Mouse (Mus musculus): ENCODE measurements around the gene Gm11444. TPM values are rescaled to one million over a fixed set of nuclear protein-coding genes. Genes with fewer than 3 reads are reported as not detected.

Gene Gm11444
- not detected for total RNA-seq (2021)
- long read RNA-seq, experiment 1, result 0 reads
- long read RNA-seq, experiment 2, result 0 reads

DNA sequence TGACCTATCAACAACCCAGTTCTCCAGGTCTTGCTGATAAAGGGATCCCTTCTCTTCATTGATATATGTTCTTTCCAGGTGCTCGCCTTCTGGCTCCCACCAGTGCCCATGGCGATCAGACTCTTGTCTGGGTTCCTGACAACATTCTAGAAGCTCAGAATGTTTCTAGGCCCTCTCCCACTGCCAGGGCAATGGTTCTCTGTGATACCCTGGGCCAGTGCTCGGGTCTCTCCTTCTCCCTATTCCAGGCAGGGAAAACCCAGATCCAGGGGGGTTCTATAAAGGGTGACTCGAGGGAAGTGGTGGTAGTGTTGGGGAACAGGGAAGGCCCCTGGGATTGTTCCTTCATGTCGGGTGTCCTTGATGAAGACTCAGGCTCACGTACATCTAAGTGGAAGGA, at the start of gene Gm11444:
Gene Gm11444, minus strand, starts transcription at position 101 of the 400 bp plus-strand sequence.
- DNase-seq, result no peak
- intact Hi-C loops (cut with DNase I), result no loop called here

DNA sequence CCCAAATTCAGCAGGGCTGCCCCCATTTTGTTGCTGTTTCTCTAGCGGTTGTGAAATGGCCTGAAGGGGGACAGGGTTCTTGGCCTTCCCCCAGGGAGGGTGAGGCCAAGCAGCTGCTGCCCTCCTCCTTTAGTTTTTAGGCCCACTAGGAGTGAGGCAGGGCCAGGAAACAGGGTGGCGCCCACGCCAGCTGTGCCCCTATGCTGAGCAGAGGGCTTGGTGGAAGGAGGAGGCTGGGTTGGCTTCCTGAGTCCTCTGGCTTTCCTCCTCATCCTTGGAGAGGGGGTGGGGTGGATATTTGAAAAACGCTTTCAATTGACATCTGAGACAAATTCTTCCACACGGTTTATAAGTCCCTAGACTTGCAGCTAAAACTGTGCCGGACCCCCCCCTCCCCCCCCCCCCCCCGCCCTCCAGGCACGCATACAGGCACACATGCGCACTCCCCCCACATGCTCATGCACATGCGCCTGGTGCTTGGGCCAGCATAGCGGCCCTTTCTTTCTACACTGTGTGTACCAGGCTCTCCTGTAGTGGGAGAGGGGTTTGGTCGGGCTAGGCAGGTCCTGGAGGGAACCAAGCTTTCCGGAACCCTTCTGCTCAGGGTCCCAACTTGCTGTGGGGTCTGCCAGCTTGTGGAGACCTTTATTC, 46.3 kb upstream of the Gm11444 start:
- intact Hi-C loops (cut with DNase I), result no loop called here

DNA sequence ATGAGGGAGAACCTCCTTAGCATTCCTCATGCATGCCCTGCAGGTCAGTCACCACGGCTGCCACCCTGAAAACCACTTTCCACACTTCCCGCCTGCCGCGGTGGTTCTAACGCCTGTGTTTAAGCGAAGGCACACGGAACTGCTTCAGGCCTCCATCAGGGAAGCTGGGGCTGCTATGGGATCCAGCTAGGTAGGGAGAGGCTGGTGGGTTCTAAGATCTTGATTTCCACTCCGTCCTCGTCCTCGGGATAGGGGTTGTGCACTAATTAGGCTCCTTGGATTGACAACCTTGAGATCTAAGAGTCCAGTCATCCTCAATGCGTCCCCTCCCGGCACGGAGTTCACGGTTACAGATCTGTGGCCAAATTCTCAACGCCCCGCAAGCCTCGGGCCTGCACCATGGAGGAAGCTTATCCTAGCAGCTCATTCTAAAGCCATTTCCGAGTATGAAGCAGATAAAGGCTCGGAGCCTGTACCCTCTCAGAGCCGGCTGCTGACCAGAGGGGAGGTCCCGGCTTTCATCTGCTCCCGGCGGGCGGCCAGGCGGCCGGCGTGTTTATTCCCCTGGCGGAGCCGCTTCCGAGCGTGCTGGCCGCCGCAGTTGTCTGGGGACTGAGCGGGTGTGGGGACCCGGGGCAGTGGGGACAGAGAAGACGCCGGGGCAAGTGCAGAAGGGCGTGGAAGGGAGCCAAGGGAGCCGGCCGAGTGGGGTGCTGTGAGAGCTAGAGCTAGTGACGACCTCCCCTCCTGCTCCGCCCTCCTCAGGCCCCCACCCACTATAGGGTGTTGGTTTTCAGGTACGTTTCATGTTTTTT, 44.8 kb upstream of the Gm11444 start:
- no peak for DNase-seq
- intact Hi-C loops (cut with DNase I), result no loop called here

More for the DNA sequence above, 46.3 kb upstream of the Gm11444 start:
- DNase-seq, result no peak

DNA sequence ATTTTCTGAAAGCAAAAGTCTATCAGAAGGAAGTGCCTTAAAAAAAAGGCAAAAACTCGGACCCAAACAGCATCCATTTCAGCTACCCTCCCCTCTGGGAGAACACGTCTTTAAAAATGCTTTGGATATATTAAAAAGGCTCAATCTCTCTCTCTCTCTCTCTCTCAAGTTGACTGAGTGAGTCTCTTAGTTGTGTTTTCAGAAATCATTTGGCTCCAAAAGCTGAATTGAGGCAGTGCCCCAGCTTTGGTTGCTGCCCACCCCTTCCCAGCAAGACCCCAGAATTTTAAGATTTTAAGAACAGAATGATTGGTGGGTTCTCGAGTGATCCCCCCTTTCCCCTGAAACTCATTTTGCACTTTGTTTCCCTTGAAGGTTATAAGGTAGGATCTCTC, 44.0 kb upstream of the Gm11444 start:
- no peak for DNase-seq
- intact Hi-C loops (cut with DNase I), result no loop called here

DNA sequence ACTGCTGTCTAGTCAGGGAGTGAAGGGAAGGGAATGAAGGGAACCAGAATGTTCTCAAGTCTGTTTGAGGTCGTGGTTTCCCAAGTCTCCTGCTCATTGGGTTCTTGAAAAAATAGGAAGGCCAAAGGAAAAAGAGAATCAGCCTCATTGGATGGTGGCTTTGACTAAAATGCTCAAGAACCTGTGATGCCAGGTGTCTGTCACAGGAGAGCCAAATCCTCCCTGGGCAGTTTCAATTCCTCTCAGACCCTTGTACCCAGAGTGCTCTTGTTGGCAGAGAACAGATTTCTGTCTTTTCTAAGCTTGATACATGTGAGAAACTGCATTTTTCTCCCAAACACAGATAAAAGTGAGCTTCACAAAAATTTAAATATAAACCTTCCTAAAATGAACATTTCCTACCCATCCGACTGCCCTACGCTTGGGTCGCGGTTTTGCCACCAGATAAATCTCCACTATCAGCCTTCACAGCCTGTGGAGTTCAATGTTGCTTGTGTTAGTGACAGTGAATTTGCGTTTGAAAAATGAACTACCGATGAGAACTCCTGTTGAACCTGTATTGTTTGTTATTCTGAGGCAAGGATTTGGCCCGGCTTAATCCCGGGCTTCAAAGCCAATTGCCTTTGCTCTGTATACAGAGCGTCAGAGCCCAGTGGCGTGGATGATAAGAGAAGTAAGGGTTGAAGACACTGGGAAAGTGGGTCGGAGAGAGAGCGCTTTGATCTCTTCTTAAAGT, 43.4 kb upstream of the Gm11444 start:
- intact Hi-C loops (cut with DNase I), result no loop called here
- DNase-seq, result no peak

DNA sequence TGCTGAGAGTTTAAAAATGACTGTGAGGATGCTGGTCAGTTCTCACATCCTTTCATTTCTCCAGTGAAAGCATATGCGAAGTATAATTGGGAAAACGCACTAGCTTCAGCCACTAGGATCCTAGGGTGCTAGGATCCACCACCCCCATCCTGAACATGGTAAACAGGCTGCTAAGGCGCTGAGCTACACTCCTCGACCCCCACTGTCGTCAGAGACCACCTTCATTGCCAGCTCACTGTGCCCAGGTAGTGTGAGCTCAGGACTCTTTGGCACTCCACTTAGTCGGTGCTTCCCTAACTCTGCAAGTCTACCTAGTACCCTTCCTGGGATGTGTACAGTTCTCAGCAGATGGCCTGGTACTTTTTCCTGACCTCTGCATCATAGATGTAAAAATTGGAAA, 42.6 kb upstream of the Gm11444 start:
- no peak for DNase-seq

DNA sequence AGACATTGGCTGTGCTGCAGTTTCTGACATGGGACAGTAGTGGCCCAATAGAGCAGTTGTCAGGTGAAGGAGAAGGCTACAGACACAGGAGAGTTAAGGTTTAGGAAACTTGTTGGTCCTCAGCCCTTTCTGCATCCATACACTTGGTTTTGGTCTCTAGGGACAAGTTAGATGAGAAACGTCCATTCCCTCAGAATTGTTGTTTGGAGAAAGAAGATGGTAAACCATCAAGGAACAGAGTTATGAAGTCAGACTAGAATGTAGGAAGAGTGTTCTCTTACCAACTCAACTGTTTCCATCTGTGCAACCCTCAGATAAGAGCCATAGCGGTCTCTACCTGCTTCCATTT, 41.5 kb upstream of the Gm11444 start:
- intact Hi-C loops (cut with DNase I), result no loop called here
- DNase-seq, result no peak

More for the DNA sequence above, 42.6 kb upstream of the Gm11444 start:
- intact Hi-C loops (cut with DNase I), result no loop called here

DNA sequence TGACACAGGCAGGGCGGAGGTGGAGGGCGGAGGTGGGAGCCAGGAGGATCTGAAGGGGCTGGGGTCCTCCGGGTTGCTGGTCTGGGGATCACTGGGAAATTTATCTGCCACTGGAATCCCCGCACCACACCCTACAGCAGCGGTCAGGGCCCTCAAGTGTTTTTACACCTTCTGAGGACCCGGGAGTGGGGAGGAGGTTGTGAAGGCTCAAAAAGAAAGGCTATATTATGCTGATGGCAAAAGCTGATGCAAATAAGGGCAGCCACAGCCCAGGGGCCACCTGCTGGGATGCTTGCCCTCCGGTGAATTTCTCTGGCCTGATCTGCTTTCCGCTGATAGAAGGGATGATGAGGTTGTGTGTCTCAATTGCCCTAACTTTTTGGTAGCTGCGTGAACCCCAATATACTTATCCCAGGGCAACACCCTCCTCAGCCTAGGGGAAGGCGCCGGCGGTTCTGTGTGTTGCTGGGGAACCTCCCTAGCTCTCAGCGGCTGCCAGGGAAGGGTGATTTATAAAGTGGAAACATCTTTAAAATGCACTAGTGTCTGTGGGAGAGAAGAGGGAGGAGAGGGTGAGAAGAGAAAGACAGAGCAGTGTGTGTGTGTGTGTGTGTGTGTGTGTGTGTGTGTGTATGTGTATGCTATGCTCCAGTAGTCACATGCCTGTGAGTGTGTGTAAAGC, 41.0 kb upstream of the Gm11444 start:
- intact Hi-C loops (cut with DNase I), result no loop called here
- no peak for DNase-seq

DNA sequence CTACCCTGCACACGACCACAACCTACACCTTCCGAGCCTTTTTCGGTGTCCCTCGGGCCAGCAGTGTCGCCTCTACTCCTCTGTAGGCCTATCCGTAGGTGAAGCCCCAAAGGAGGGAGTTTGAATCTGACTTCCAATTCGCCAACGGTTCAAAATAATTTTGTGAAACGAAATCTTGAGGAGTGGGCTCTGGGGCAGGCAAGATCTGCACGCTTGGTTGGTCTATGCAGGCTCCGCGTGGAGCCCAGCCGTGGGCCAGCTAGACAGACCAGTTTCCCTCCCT, 40.4 kb upstream of the Gm11444 start:
- no peak for DNase-seq
- intact Hi-C loops (cut with DNase I), result no loop called here

DNA sequence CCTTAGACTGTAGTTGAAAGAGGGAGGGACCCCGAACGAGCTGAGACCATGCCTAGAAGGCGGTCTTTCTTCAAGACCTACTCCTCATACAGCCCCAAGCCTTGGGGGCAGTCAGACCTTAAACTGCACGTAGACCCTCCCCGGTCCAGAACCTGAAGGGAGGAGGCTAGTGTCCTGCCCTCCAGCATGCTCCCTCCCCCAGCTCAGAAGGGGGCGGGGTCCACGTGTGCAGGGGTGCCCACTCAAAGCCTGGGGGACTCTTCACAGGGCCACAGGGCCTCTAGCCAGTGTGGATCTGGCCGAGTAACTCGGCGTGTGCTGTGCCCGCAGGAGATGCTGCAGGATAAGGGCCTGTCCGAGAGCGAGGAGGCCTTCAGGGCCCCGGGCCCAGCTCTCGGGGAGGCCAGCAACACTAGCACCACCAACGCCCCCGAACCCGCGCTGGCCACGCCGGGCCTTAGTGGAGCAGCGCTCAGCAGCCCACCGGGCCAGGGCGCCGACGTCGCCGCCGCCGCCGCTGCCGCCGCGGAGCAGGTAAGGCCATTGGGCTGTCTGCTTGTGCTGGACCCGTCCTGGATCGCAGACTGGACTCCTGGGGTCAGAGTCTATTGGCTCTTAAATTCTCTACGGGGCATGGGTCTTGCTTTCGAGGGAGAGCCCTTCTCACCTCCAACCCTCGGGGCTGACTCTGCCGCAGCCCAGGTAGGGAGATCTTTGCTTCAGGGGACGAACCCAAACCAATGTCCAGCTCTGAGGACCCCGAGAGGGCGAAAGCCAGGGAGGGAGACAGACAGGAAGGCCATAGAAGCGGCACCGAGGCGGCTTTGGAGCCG, 39.8 kb upstream of the Gm11444 start:
- intact Hi-C loops (cut with DNase I), result no loop called here
- DNase-seq, result no peak

DNA sequence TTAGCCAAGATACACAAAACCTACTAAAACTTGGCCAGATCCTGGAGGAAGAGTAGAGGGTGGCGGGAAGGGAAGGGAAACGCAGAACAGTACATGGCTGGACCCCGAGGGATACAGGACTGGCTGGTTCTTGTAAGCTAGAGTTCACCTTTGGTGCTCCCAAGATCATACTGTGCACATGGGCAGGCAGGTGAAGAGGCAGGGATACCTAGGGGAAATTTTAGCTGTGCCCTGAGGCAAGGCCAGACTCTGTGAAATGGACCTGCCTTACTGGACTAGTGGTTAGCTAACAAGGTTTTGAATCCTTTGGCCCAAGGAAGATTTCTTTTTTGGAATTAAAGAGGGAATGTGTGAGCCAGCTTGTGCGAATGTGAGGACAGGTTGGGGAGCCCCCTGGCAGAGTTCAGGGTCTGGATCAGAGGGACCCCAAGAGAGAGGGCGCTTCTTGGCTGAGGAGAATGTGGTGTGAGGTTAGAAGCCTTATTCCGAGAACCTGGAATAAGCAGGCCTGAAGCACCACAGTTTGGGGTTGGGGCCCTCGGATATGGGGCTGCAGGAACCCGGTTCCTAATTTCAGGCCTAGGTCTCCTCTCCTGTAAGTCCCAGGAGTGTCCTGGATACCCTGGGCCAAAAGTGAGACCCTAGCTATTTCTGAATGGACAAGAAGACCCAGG, 39.1 kb upstream of the Gm11444 start:
- DNase-seq, result no peak
- intact Hi-C loops (cut with DNase I), result no loop called here

DNA sequence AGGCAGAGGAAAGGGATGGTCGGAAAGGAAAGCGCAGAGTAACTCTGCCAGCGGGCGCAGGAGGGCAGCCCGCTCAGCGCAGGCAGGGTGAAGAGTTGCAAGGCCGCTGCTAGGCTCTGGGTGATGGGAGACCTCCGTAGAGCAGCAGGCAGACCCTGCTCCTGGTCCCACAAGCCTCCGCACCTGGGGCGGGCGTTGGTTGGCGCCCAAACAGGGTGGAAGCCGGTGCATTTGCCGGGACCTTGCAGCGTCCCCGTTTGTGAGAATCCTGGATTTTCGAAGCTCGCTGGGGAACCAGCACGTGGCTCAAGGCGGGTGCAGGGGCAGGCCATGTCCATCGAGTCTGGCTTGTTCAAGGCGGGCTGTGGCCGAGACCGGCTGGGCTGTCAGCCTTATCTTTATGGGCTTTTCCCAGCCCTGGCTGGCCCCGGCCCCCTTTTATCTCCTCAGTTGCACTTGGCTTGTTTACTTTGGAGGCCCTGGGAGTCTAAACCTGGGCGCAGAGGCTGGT, 38.4 kb upstream of the Gm11444 start:
- intact Hi-C loops (cut with DNase I), result no loop called here
- no peak for DNase-seq

DNA sequence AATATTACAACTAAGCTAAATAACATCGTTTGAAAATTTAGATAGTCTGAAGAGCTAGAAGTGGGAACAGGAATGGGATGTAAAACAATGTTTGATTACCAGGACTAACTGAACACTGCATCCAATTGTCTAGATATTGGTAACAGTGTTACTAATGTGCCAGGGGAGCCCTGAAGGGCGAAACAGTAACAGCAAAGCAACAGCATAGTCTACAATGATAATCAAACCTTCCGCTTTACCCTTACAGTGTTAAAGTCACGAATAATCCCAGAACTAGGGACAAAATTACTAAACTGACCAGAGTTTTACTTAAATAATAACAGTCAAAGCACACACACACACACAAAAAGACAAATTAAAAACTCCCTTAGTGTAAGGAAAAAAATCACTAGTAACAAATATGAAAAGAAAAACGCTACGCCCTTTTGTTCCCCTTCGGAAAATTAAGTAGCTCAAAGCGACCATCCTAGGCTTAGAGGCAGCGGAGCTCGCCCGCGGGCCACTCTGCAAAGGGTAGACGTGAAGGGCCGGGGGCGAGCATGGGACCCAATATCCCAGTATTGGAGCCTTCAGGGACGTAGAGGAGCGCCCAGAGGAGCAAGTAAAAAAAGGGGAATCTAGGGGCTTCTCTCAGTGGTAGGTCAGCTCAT, 37.8 kb upstream of the Gm11444 start:
- no peak for DNase-seq
- intact Hi-C loops (cut with DNase I), result no loop called here

DNA sequence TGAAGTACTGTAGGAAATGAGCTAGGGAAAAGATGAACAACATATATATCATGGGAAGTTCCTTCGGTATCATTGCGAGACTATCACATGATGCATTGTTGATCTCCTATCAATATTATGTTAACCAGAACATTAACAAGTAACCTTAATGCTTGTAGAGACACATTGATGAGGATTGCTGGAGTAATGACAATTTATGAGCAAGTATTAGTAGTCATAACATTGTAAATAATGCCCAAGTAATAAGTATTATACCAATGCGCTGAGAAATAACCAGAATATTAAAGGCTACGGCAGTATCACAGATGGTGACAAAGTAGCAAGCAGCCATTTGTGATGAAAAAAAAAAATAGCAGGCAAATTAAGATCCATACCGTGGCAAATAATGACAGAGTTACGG, 37.1 kb upstream of the Gm11444 start:
- intact Hi-C loops (cut with DNase I), result no loop called here
- no peak for DNase-seq

DNA sequence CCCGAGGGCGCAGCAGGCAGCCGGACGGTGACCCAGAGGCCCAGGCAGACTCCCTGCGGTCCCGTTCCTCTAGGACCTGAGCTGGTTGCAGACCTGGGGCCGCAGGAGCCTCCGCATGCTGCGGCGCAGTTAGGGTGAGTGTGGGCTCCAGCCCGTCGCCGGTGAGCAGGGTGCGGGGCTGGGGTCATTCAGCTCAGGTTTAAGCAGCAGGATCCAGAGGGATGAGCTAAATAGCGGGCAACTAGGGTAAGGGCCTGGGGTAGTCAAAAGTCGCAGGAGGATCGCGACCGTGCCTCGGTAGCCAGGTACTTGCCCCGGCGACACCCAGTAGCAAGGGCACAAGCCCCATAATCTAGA, 36.3 kb upstream of the Gm11444 start:
- intact Hi-C loops (cut with DNase I), result no loop called here
- no peak for DNase-seq

DNA sequence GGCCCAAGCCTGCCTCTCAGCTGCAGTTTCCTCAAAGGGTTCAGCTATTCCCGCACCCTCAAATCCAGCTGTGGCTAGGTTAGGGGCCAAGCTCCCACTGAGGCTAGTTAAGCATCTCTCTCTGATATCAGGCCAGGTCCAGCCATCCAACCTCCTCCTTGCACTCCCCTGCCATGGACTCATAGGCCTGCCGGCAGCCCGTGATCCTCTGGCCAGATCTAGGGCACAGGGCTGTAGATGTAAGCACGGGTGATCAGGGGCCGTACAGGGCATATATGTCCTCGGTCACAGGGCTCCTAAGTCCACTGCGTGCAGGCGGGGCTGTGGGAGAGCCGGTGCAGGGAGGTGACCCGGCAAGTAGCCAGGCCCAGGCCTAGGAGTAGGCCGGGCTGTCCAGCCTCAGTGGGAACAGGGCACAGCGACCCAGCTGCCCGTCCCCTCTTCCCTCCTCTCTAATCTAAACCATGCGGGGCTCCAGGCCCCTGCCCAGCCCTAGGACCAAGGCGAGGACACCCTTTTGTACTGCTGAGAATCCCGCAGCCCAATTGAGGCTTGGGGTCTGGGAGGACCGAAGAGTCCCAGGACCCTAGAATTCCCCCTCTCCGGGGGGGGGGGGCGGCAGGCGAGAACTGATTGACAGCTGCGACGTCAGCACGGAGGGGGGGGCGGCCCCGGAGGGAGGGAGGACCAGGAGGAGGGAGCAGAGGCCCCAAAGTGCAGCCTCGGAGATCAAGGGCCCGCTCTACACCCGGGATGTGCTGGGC, 35.7 kb upstream of the Gm11444 start, which contains the start of gene Tbx4:
Gene Tbx4, plus strand, starts transcription at position 758 of the 764 bp plus-strand sequence.
- intact Hi-C loops (cut with DNase I), result no loop called here
- DNase-seq, result peak in 1 of 2 experiments; percentile 23

DNA sequence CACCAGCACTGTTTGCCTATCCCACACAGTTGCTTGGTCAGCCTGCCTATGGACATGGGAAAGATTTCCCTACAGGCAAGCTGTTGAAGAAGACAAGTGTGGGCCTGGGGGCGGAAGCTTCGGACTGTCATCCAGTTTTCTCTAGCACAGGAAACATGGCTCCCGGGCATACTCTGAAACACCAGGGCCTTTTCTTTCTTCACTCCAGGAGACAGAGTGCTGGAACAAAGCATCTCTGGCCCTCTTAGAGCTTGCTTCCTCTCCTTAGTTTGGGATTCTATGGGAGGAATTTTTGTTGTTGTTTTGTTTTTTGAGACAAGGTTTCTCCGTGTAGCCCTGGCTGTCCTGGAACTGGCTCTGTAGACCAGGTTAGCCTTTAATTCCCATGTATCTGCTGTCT, 34.4 kb upstream of the Gm11444 start:
- intact Hi-C loops (cut with DNase I), result no loop called here

DNA sequence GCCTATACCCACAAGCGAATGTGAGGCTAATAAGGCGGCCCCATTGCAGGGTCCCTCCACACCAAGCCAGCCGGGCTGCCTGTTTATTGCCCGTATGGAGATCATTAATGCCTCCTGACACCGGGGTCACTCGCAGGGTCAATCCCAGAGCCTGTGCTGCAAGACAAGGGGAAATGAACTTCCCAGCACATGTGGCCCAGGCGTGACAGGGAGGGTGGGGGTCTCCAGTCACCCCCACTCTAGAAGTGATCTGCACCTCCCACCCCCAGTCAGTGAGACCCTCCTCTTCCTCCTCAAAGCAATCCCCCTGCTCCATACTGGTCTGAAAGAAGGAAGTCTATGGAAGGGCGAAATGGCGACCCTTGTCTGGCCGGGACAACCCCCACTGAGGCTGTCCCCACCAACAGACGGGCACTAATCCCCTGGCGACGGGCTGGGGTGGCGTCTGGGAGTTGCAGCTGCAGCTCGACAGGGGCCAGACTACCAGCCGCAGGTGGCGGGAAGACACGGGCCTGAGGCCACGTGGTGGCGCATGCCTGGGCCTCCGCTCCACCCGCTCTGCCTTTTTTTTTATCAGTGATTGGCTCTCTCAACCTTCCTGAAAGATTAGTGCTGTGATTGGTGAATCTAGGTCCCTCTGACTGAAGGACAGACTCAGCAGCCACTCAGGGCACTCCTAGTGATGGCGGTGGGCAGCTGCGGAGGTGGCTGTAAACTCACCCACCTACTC, 26.1 kb upstream of the Gm11444 start:
- DNase-seq, result no peak
- intact Hi-C loops (cut with DNase I), result no loop called here

More for the DNA sequence above, 34.4 kb upstream of the Gm11444 start:
- no peak for DNase-seq
